Mouse (Mus musculus) liver, embryonic 13.5 days (tissue): ENCODE data around the gene Rnase4. TPM values are rescaled to one million over a fixed set of nuclear protein-coding genes. Genes with fewer than 3 reads are reported as not detected.
A peak's percentile ranks its signal among the peaks of the same experiment; 100 is the strongest.

Source experiments
- ATAC-seq: fragments of 200-750 bp; cut with Nextera tagmentation; 2 replicates; pipeline ENCODE4 v1.8.0; 2017; ENCODE audit warnings: low read depth, mild to moderate bottlenecking, moderate number of reproducible peaks, moderate library complexity
- DNase-seq: peaks from one replicate; pipeline ENCODE4 v3.0.0; 2022
- H3K27ac ChIP-seq: fragments of 300-500 bp; sonication (generic); 2 replicates; pipeline ENCODE4 v1.5.1; 2015; ENCODE audit warnings: moderate library complexity, mild to moderate bottlenecking, inconsistent platforms
- H3K27me3 ChIP-seq: fragments of 300-500 bp; sonication (generic); 2 replicates; pipeline ENCODE4 v1.6.1; 2015; ENCODE audit warnings: mild to moderate bottlenecking, inconsistent platforms
- H3K36me3 ChIP-seq: fragments of 300-500 bp; sonication (generic); 2 replicates; pipeline ENCODE4 v1.6.1; 2015; ENCODE audit warnings: mild to moderate bottlenecking, inconsistent platforms
- H3K4me1 ChIP-seq: fragments of 300-500 bp; sonication (generic); replicated peaks from 2 replicates; pipeline ENCODE4 v1.6.1; 2015; ENCODE audit warnings: inconsistent platforms
- H3K4me2 ChIP-seq: fragments of 300-500 bp; sonication (generic); 2 replicates; pipeline ENCODE4 v1.6.1; 2015; ENCODE audit warnings: inconsistent platforms, mild to moderate bottlenecking, moderate library complexity
- H3K4me3 ChIP-seq: fragments of 300-500 bp; sonication (generic); replicated peaks from 2 replicates; pipeline ENCODE4 v1.5.1; 2015; ENCODE audit warnings: mild to moderate bottlenecking, inconsistent platforms
- H3K9ac ChIP-seq: fragments of 300-500 bp; sonication (generic); 2 replicates; pipeline ENCODE4 v1.6.1; 2015; ENCODE audit warnings: mild to moderate bottlenecking, inconsistent platforms
- H3K9me3 ChIP-seq: fragments of 300-500 bp; sonication (generic); replicated peaks from 2 replicates; pipeline ENCODE4 v1.6.1; 2016; ENCODE audit warnings: inconsistent platforms
- WGBS: fragments of 180-500 bp; shearing (Covaris S2); methylation state at CpG from one replicate; pipeline ENCODE4 v1.1.7; 2015; ENCODE audit not compliant: insufficient replicate concordance; 5-methylcytosine and 5-hydroxymethylcytosine counted together
- polyA plus RNA-seq: library from polyadenylated mRNA; unstranded; fragments of >200 nt; fragmentation: Nextera tagmentation; extraction: Ambion mirVana; gene quantifications from 2 replicates; pipeline ENCODE4 v1.2.1, GENCODE M21; 2015

Gene Rnase4
- polyA plus RNA-seq, 1 experiment from 2014 or later, result 14.1 TPM

- H3K9me3 ChIP-seq, result no peaks in the 10 kb centered on the region
- no peaks in the 10 kb centered on the region for H3K27me3 ChIP-seq
- peak overlapping the region; percentile 52 for H3K4me3 ChIP-seq
- peaks cover 77% of the 10 kb centered on the region for H3K4me1 ChIP-seq
- H3K4me2 ChIP-seq, result peak overlapping the region; percentile 80
- H3K9ac ChIP-seq, result peak overlapping the region; percentile 73
- DNase-seq, result peak; percentile 70
- peak overlapping the region; percentile 99 for H3K27ac ChIP-seq
- H3K36me3 ChIP-seq, result no peaks in the 10 kb centered on the region
- 21% methylated on average over 9 of the region's 9 CpGs for WGBS
- ATAC-seq, result peak; percentile 83
Measured at GRCm38 (mm10) chr14:51130315-51130940, 39.6 kb downstream of the Rnase4 start.

DNA sequence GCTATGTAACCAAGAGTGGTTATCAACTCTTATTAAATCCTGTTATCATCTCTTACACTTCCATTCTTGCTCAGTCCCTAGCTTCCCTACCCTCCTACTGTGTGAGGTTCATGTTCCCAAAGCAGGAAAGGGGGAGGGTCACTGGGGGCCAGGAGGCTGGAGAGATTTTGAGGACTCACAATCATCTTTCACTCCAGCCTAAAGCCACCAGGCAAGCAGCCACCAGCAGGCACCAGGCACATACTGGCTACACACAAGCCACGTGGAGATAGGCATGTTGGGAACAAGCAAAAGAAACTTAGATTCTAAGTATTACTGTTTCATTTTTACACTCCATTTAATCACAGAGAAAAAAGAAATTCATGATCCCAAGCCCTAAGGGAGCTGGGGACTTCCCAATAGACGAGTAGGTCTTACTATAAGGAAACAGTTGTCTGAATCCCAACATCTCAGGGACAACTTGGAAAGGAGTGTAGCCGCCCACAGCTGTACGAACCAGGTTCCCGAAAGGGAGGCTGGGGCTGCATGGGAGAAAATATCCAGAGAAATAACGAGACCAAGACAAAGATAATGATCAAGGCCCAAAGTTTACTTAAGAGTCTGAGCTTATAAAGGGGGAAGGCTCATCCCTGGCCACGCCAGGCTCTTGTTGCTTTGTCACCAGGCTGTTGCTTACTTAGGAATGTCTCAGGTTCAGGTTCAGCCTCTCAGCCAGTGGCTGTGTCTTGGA lies 40.4 kb downstream of the Rnase4 start:
- Histone ChIP-seq H3K27ac (peak overlapping the region; percentile 99), H3K4me2 (peak overlapping the region; percentile 80), H3K4me1 (peaks cover 69% of the 10 kb centered on the region), H3K36me3 (no peaks in the 10 kb centered on the region), H3K27me3 (no peaks in the 10 kb centered on the region), H3K4me3 (no peak overlapping the region), H3K9ac (peak overlapping the region; percentile 73), H3K9me3 (no peaks in the 10 kb centered on the region)
- DNase-seq, result no peak
- WGBS, result 48% methylated on average over 7 of the region's 7 CpGs
- no peak for ATAC-seq

DNA sequence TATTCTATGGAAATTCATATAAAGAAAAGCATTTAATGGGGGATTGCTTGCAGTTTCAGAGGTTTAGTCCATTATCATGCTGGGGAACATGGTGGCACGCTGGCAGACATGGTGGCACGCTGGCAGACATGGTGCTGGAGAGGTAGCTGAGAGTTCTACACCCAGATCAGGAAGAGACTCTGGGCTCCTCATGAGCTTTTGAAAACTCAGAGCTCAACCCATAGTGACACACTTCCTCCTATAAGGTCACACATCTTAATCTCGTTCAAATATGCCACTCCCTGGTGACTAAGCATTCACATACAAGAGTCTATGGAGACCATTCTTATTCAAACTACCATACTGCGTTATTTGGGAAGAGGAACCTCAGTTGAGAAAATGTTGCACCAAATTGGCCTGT lies 41.5 kb downstream of the Rnase4 start:
- H3K27ac ChIP-seq, result peak overlapping the region; percentile 99
- peak overlapping the region; percentile 73; the same call in 1 of the 2 replicates for H3K9ac ChIP-seq
- peak; percentile 46 for DNase-seq
- no peaks in the 10 kb centered on the region for H3K36me3 ChIP-seq
- ATAC-seq, result peak; percentile 45
- no peaks in the 10 kb centered on the region for H3K9me3 ChIP-seq
- peaks cover 59% of the 10 kb centered on the region for H3K4me1 ChIP-seq
- peak overlapping the region; percentile 40 for H3K4me2 ChIP-seq
- H3K27me3 ChIP-seq, result no peaks in the 10 kb centered on the region
- WGBS, result 52% methylated on average over 4 of the region's 4 CpGs
- H3K4me3 ChIP-seq, result no peak overlapping the region

DNA sequence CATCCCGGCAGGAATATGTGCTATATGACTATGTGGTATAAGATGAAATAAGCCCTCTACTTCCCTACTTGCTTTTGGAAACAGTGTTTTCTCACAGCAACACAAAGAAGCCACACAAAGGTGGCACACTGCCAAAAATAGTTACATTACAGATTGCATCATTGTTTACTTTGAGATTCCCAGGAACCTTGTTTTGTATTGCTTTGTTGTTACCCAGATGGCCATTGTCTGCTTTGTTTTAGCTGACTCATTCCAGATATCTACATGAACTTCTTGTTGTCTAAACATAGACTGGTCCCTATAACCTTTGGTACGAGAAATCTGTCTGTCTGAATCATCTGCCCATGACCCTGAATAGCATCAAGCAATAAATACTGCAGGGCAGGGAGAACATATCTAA lies 49.5 kb downstream of the Rnase4 start:
- H3K4me1 ChIP-seq, result peaks cover 54% of the 10 kb centered on the region
- DNase-seq (no peak), ATAC-seq (no peak)
- H3K27me3 ChIP-seq, result no peaks in the 10 kb centered on the region
- no peaks in the 10 kb centered on the region for H3K36me3 ChIP-seq
- H3K27ac ChIP-seq, result peak overlapping the region; percentile 43; the same call in 1 of the 2 replicates
- H3K4me3 ChIP-seq, result no peak overlapping the region
- WGBS, result 68% methylated on average over 2 of the region's 2 CpGs
- H3K4me2 ChIP-seq, result no peak overlapping the region
- H3K9ac ChIP-seq, result no peak overlapping the region; the same call in 1 of the 2 replicates
- no peaks in the 10 kb centered on the region for H3K9me3 ChIP-seq

- Histone ChIP-seq H3K4me1 (peaks cover 72% of the 10 kb centered on the region), H3K27me3 (no peaks in the 10 kb centered on the region), H3K36me3 (no peaks in the 10 kb centered on the region), H3K9ac (peak overlapping the region; percentile 56; the same call in 1 of the 2 replicates), H3K9me3 (no peaks in the 10 kb centered on the region), H3K27ac (peak overlapping the region; percentile 91), H3K4me2 (peak overlapping the region; percentile 30), H3K4me3 (no peak overlapping the region)
- 67% methylated on average over 4 of the region's 4 CpGs for WGBS
- ATAC-seq (peak; percentile 44), DNase-seq (no peak)
Measured at GRCm38 (mm10) chr14:51142119-51142518, 51.2 kb downstream of the Rnase4 start.

DNA sequence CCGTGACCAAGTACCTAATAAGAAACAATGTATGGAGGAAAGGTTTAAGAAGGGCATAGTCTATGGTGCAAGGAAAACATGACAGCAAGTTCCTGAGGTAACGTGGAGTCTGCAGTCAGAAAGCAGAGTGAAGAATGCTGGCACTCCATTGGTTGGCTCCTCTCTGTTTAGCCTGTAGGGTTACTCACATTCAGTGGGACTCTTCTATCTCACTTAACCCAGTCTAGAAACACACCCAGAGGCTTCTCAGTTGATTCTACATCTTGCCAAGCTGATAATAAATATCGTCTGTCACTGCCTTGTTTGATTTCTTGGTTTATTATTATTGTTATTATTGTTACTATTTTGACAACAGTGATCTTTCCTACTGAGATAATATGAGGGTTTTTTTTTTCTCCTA lies 51.7 kb downstream of the Rnase4 start:
- peak overlapping the region; percentile 56; the same call in 1 of the 2 replicates for H3K9ac ChIP-seq
- no peaks in the 10 kb centered on the region for H3K27me3 ChIP-seq
- peaks cover 76% of the 10 kb centered on the region for H3K4me1 ChIP-seq
- peak overlapping the region; percentile 30 for H3K4me2 ChIP-seq
- WGBS, result 38% methylated on average over 3 of the region's 3 CpGs
- H3K4me3 ChIP-seq, result no peak overlapping the region
- ATAC-seq (peak; percentile 92), DNase-seq (peak; percentile 59)
- H3K27ac ChIP-seq, result peak overlapping the region; percentile 91
- H3K36me3 ChIP-seq, result no peaks in the 10 kb centered on the region
- no peaks in the 10 kb centered on the region for H3K9me3 ChIP-seq

- Histone ChIP-seq H3K4me3 (no peak overlapping the region), H3K4me1 (peaks cover 84% of the 10 kb centered on the region), H3K9ac (peak overlapping the region; percentile 60), H3K36me3 (no peaks in the 10 kb centered on the region), H3K4me2 (peak overlapping the region; percentile 44; the same call in 1 of the 2 replicates), H3K27ac (peak overlapping the region; percentile 93), H3K9me3 (no peaks in the 10 kb centered on the region), H3K27me3 (no peaks in the 10 kb centered on the region)
- no peak for DNase-seq
- ATAC-seq, result no peak
- 64% methylated on average over 4 of the region's 4 CpGs for WGBS
Measured at GRCm38 (mm10) chr14:51143287-51143686, 52.4 kb downstream of the Rnase4 start.

GRCm38 (mm10) chr14:51143937-51144336 lies 53.1 kb downstream of the Rnase4 start:
- Histone ChIP-seq H3K27me3 (no peaks in the 10 kb centered on the region), H3K4me2 (peak overlapping the region; percentile 44), H3K9me3 (no peaks in the 10 kb centered on the region), H3K36me3 (no peaks in the 10 kb centered on the region), H3K9ac (peak overlapping the region; percentile 60), H3K4me1 (peaks cover 90% of the 10 kb centered on the region), H3K27ac (peak overlapping the region; percentile 93), H3K4me3 (no peak overlapping the region; the same call in 1 of the 2 replicates)
- 13% methylated on average over 2 of the region's 2 CpGs for WGBS
- ATAC-seq (peak; percentile 83), DNase-seq (peak; percentile 70)

DNA sequence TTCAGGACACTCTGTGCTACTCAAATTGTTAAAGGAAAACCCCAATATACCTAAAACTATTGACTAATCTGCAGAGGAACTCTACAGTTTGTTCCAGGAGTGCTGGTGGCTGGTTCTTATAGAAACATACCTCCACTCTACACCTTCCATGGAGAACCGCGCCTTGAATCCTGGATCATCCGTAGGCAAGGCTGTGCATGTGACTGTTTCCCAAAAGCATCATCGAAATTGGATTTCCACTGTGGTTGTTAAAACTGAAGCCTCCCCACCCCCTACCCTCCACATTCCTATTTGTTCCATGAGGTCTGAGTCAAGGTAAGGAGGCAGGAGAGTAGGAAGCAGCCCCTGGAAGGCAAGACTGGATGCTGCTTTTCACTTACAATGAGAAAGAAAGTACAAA lies 53.6 kb downstream of the Rnase4 start:
- no peaks in the 10 kb centered on the region for H3K27me3 ChIP-seq
- DNase-seq, result no peak
- H3K4me3 ChIP-seq, result no peak overlapping the region
- H3K4me2 ChIP-seq, result peak overlapping the region; percentile 44
- H3K36me3 ChIP-seq, result no peaks in the 10 kb centered on the region
- peak overlapping the region; percentile 93 for H3K27ac ChIP-seq
- no peaks in the 10 kb centered on the region for H3K9me3 ChIP-seq
- 87% methylated on average over 4 of the region's 4 CpGs for WGBS
- no peak for ATAC-seq
- H3K9ac ChIP-seq, result peak overlapping the region; percentile 60
- H3K4me1 ChIP-seq, result peaks cover 95% of the 10 kb centered on the region

- DNase-seq (no peak), ATAC-seq (no peak)
- H3K9me3 ChIP-seq, result no peaks in the 10 kb centered on the region
- no peak overlapping the region for H3K4me2 ChIP-seq
- no peak overlapping the region for H3K9ac ChIP-seq
- peak overlapping the region; percentile 93 for H3K27ac ChIP-seq
- H3K27me3 ChIP-seq, result no peaks in the 10 kb centered on the region
- peaks cover 96% of the 10 kb centered on the region for H3K4me1 ChIP-seq
- 81% methylated on average over 6 of the region's 6 CpGs for WGBS
- H3K36me3 ChIP-seq, result no peaks in the 10 kb centered on the region
- H3K4me3 ChIP-seq, result no peak overlapping the region
Measured at GRCm38 (mm10) chr14:51145521-51145920, 54.6 kb downstream of the Rnase4 start.

DNA sequence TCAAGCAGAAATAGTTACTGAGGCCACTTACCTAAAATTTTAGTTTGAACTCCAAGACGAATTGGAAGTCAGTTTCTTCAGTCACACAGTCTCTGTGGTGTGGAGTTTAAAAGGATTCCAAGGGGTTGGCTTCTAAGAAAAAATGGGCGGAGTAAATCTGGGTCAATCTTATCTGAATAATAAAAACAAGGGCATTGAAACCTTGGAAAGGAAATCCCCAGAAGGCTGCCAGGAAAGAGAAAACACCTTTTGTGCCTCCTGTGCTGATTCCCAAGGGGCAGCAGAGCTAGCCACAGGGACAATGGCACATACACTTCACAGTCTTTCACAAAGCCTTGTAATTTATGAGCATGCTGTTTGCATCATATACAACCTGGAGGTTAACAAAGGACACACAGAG lies 55.8 kb downstream of the Rnase4 start, which contains the start of gene Rnase1:
Gene Rnase1, minus strand, starts transcription at position 101 of the 400 bp plus-strand sequence.
- Histone ChIP-seq H3K27me3 (no peaks in the 10 kb centered on the region), H3K4me2 (no peak within 1 kb of the TSS), H3K4me3 (no peak within 1 kb of the TSS), H3K4me1 (peaks cover 96% of the 10 kb centered on the region), H3K9me3 (no peaks in the 10 kb centered on the region), H3K36me3 (no peaks in the 10 kb centered on the region), H3K9ac (peak within 1 kb of the TSS; percentile 33), H3K27ac (peak within 1 kb of the TSS; percentile 93)
- DNase-seq, result no peak
- ATAC-seq, result no peak
- WGBS, result 47% methylated on average over 2 of the region's 2 CpGs
